Mouse (Mus musculus) hindbrain, embryonic 13.5 days (tissue): ENCODE results near the gene Casc4. TPM values are rescaled to one million over a fixed set of nuclear protein-coding genes. Genes with fewer than 3 reads are reported as not detected.
"Not testable (repeated sequence)": the region's sequence is repeated elsewhere in the genome, so short reads cannot be mapped to it uniquely, and the experiment has no call there.

ENCODE experiments used
- ATAC-seq: fragments of 200-750 bp; cut with Nextera tagmentation; 2 replicates; pipeline ENCODE4 v1.8.0; 2017; ENCODE audit warnings: moderate TSS enrichment; ENCODE audit not compliant: low FRiP score
- H3K27ac ChIP-seq: fragments of 300-500 bp; sonication (generic); 2 replicates; pipeline ENCODE4 v1.5.1; 2015; ENCODE audit warnings: inconsistent platforms, mild to moderate bottlenecking, moderate library complexity
- H3K27me3 ChIP-seq: fragments of 300-500 bp; sonication (generic); 2 replicates; pipeline ENCODE4 v1.6.1; 2015; ENCODE audit warnings: mild to moderate bottlenecking, inconsistent platforms
- H3K36me3 ChIP-seq: fragments of 300-500 bp; sonication (generic); 2 replicates; pipeline ENCODE4 v1.6.1; 2015; ENCODE audit warnings: mild to moderate bottlenecking, inconsistent platforms
- H3K4me1 ChIP-seq: fragments of 300-500 bp; sonication (generic); replicated peaks from 2 replicates; pipeline ENCODE4 v1.6.1; 2015; ENCODE audit warnings: inconsistent platforms
- H3K4me2 ChIP-seq: fragments of 300-500 bp; sonication (generic); 2 replicates; pipeline ENCODE4 v1.6.1; 2015; ENCODE audit warnings: inconsistent platforms, mild to moderate bottlenecking, moderate library complexity
- H3K4me3 ChIP-seq: fragments of 300-500 bp; sonication (generic); 2 replicates; pipeline ENCODE4 v1.5.1; 2015; ENCODE audit warnings: mild to moderate bottlenecking, inconsistent platforms
- H3K9ac ChIP-seq: fragments of 300-500 bp; sonication (generic); 2 replicates; pipeline ENCODE4 v1.6.1; 2015; ENCODE audit warnings: mild to moderate bottlenecking, inconsistent platforms
- H3K9me3 ChIP-seq: fragments of 300-500 bp; sonication (generic); 2 replicates; pipeline ENCODE4 v1.6.1; 2016; ENCODE audit warnings: inconsistent platforms
- WGBS: fragments of 180-500 bp; shearing (Covaris S2); methylation state at CpG from one replicate; pipeline ENCODE4 v1.1.7; 2015; 5-methylcytosine and 5-hydroxymethylcytosine counted together
- polyA plus RNA-seq: library from polyadenylated mRNA; unstranded; fragments of >200 nt; fragmentation: Nextera tagmentation; extraction: Ambion mirVana; gene quantifications from 2 replicates; pipeline ENCODE4 v1.2.1, GENCODE M21; 2015

The Casc4 gene
- polyA plus RNA-seq, 1 experiment from 2014 or later = 33.6 TPM

DNA sequence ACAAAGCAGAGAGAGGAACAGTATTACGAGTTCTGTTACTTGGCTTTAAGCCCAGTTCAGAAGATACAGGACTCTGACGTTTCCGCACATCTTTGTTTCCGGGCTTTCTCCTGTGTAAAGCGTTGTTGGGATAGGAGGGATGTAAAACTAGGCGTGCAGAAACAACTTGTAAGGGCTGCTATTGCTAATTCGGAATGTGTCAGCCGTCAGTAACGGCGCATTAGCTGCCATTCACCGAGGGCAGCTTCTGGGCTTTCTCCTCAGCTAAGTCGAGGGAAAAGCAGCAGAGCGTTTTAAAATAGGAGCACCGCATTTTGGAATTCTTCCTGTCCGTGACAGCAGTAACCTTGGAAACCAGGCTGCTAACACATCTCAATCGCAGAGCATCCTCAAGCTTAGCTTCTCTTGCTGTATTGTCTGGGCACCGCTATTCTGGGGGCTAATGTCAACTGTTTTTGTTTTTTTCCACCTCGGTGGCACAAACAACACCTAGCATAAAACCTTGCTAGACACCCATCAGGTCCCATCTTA, 634 bp upstream of the Casc4 start:
- WGBS = 3% methylated on average over 18 of the region's 18 CpGs
- peak overlapping the region; percentile 93 for H3K27ac ChIP-seq
- no peaks in the 10 kb centered on the region for H3K9me3 ChIP-seq
- H3K9ac ChIP-seq = peak overlapping the region; percentile 96
- H3K4me3 ChIP-seq = peak overlapping the region; percentile 94
- peaks cover 5% of the 10 kb centered on the region; the same call in 1 of the 2 replicates for H3K36me3 ChIP-seq
- H3K4me1 ChIP-seq = peaks cover 28% of the 10 kb centered on the region
- peak; percentile 67 for ATAC-seq
- H3K4me2 ChIP-seq = peak overlapping the region; percentile 80
- peaks cover 12% of the 10 kb centered on the region for H3K27me3 ChIP-seq

DNA sequence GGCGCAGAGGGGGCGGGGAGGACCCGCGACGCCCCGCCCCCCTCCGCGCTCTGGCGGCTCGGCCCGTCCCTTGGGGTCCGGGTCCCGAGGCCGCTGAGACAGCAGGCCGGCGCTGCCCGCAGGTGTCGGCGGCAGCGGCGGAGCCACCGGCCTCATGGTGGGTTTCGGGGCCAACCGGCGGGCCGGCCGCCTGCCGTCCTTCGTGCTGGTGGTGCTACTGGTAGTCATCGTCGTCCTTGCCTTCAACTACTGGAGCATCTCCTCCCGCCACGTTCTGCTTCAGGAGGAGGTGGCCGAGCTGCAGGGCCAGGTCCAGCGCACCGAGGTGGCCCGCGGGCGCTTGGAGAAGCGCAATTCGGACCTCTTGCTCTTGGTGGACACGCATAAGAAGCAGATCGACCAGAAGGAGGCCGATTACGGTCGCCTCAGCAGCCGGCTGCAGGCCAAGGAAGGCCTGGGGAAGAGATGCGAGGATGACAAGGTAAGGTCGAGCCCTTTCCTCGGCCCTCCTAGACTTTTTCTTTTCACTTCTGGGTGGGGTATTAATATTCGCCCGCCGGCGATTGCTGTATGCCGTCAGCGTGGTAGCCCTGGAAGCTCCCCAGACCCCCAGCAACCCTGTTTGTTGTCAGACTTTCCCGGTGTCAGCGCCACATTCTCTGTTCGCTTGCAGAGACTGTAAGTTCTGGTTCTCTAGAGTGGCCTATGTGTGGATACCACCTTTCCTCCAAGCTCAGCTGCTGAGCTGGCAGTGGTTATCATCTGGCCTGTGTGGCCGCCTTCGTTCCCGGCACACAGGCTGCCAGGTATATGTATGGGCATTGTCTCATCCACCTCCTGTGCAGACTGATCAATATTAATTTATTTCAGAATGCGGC, 520 bp downstream of the Casc4 start:
- H3K4me2 ChIP-seq = peak overlapping the region; percentile 80
- H3K27ac ChIP-seq = peak overlapping the region; percentile 93
- under 1% methylated on average over 58 of the region's 63 CpGs for WGBS
- H3K4me3 ChIP-seq = peak overlapping the region; percentile 94
- H3K27me3 ChIP-seq = peaks cover 6% of the 10 kb centered on the region
- peaks cover 32% of the 10 kb centered on the region for H3K4me1 ChIP-seq
- no peaks in the 10 kb centered on the region for H3K9me3 ChIP-seq
- ATAC-seq = peak; percentile 83
- peaks cover 5% of the 10 kb centered on the region; the same call in 1 of the 2 replicates for H3K36me3 ChIP-seq
- H3K9ac ChIP-seq = peak overlapping the region; percentile 96

DNA sequence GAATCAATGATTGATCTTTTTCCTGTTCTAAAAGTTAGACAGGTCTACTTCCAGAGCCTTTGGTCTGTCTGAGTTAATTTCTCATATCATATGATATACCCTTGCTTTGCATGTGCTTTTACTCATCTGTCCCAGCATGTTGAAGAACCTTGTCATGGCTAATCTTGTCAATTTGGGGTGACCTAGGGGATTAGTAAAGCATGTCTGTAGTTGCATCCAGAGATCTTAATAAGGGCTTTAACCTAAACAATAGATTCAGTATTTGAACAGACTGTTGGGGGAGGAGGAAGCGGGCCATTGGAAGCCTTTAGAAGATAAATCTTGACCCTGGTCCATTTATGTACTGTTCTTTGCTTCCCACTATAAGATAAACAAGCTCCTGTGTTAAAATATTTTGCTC, 12.7 kb downstream of the Casc4 start:
- no peak overlapping the region for H3K9ac ChIP-seq
- no peak overlapping the region for H3K27ac ChIP-seq
- no peaks in the 10 kb centered on the region for H3K36me3 ChIP-seq
- no peaks in the 10 kb centered on the region for H3K9me3 ChIP-seq
- H3K27me3 ChIP-seq = no peaks in the 10 kb centered on the region
- H3K4me1 ChIP-seq = no peaks in the 10 kb centered on the region
- H3K4me3 ChIP-seq = no peak overlapping the region
- 90% methylated on average over 1 of the region's 1 CpGs for WGBS
- ATAC-seq = no peak
- H3K4me2 ChIP-seq = no peak overlapping the region

DNA sequence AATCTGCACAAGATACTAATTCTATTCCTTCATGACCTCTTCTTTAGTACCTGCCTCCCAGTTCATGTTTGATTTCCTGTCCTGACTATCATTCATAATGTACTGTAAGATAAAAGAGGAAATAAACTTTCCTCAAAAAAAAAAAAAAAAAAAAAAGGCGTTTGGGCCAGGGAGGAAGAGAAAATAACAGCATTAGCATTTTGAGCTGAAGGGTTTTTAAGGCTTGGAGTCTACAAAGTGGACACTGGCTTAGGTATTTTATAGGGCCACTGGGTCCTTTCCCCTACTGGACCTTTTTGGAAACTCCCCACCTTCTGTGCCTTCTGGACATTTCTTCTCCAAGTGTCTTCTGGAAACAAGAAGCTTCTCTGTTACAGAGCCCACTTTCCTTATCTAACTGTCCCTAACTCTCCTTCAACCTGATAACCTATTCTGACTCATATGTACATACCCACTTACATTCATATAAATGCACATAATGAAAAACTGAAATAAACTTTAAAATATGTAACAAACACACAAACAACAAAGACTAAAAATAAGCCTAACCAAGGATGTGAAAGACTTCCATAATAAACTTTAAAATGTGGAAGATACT, 18.8 kb downstream of the Casc4 start:
- H3K27me3 ChIP-seq = no peaks in the 10 kb centered on the region
- ATAC-seq = no peak
- 0 out of 2 replicates have a peak, but pooled peaks cover 4% of the 10 kb centered on the region for H3K36me3 ChIP-seq
- no peak overlapping the region for H3K9ac ChIP-seq
- H3K27ac ChIP-seq = no peak overlapping the region
- H3K4me1 ChIP-seq = peaks cover 4% of the 10 kb centered on the region; the same call in 1 of the 2 replicates
- H3K9me3 ChIP-seq = no peaks in the 10 kb centered on the region
- no peak overlapping the region for H3K4me3 ChIP-seq
- no peak overlapping the region for H3K4me2 ChIP-seq
- 83% methylated on average over 1 of the region's 1 CpGs for WGBS

DNA sequence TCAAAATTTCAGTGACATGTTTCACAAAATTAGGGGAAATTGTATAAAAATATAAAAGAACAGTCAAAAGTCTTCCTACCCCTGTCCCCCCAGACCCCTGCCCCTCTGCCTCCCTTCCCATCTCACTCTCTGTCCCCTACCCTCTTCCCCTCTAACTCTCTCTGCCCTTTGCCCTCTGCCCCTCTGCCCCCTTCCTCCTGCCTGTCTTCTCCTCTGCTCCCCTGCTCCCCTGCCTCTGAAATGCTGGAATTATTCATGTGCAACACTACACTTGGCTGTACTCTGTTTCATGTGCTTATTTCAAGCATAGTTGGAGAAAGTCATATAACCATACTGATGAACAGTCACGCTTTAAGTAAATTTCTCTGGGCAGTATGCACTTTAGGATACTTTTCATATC, 19.6 kb downstream of the Casc4 start:
- 100% methylated on average over 1 of the region's 1 CpGs for WGBS
- no peak for ATAC-seq
- Histone ChIP-seq H3K9me3 (no peaks in the 10 kb centered on the region), H3K27ac (no peak overlapping the region), H3K4me2 (no peak overlapping the region), H3K36me3 (0 out of 2 replicates have a peak, but pooled peaks cover 4% of the 10 kb centered on the region), H3K27me3 (no peaks in the 10 kb centered on the region), H3K9ac (no peak overlapping the region), H3K4me3 (no peak overlapping the region), H3K4me1 (peaks cover 8% of the 10 kb centered on the region)

DNA sequence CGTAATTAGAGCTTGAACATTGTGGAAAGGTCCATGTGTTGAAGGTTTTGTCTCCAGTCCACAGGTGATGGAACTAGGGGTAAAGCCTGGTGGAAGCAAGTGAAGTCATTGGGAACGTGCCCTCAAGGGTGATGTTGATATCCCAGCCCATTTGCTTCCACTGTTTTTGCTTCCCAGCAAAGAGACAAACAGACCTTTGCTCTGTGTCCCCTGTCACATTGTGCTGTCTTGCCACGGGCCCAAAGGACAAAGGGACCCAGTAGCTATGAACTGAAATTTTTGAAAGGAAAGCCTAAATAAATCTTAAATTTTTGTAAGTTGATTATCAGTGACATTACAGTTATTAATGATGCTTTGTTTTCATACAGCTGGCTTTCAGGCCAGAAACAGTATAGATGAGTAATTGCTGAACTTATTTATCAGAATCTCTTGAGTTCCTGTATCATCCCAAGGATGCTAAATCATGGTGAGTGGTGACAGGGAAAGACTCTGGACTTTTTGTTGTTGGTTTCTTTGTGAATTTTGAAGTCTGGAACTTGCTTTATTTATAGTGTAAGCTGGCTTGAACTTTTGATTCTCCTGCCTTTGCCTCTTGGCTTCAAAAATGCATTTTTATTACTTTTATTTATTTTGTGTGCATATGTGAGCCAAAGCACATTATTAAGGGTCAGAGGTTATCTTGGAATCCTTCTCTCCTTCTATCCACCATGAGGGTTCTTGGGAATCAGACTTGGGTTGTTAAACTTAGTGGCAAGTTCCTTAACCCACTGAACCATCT, 22.1 kb downstream of the Casc4 start:
- Histone ChIP-seq H3K4me2 (no peak overlapping the region), H3K27me3 (no peaks in the 10 kb centered on the region), H3K4me1 (peaks cover 9% of the 10 kb centered on the region), H3K9ac (no peak overlapping the region), H3K4me3 (no peak overlapping the region), H3K27ac (no peak overlapping the region), H3K36me3 (0 out of 2 replicates have a peak, but pooled peaks cover 4% of the 10 kb centered on the region), H3K9me3 (no peaks in the 10 kb centered on the region)
- WGBS = 88% methylated on average over 3 of the region's 3 CpGs
- no peak for ATAC-seq

DNA sequence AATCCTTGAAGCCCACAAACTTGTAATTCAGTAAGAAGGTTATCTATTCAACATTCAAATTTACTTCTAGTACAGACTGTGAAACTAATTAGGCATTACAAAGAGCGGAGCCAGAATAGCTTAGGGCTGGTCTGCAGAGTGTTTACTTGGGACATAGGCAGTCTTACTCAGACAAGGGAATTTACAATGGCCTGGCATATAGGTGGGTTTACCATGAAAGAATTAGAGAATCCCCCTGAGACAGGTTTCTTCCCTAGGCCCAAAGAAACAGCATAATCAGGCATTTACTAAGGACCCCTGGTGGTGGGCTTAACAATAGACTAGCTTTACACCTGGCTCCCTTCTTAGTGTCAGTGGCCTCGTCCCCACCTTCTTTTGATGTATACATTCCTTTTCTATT, 28.5 kb downstream of the Casc4 start:
- H3K9ac ChIP-seq = no peak overlapping the region
- WGBS = 82% methylated on average over 2 of the region's 2 CpGs
- no peaks in the 10 kb centered on the region for H3K9me3 ChIP-seq
- ATAC-seq = no peak
- no peak overlapping the region for H3K27ac ChIP-seq
- no peak overlapping the region for H3K4me2 ChIP-seq
- peaks cover 3% of the 10 kb centered on the region; the same call in 1 of the 2 replicates for H3K36me3 ChIP-seq
- no peaks in the 10 kb centered on the region for H3K27me3 ChIP-seq
- peaks cover 9% of the 10 kb centered on the region for H3K4me1 ChIP-seq
- no peak overlapping the region for H3K4me3 ChIP-seq

DNA sequence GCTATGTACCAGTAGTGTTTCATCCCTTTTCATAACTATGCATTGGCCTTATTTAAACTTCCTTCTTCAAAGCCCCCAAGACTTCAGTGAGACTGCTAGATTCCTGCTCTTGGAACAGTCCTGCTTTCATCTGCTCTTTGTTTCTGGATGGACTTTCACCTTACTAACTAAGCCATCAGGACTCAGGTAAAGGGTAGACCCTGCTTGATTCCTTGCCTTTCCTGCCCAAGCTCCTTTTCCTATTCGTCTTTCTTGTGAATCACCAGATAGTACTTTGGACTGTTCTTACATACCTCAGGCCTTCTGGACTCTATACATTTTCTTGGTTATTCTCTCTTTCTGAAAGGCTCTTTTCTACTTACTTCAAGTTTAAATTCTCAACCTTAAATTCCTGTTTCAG, 30.1 kb downstream of the Casc4 start:
- Histone ChIP-seq H3K27me3 (no peaks in the 10 kb centered on the region), H3K27ac (no peak overlapping the region), H3K4me1 (no peaks in the 10 kb centered on the region), H3K36me3 (peaks cover 8% of the 10 kb centered on the region), H3K9ac (no peak overlapping the region), H3K4me2 (no peak overlapping the region), H3K4me3 (no peak overlapping the region), H3K9me3 (no peaks in the 10 kb centered on the region)
- ATAC-seq = no peak
- 95% methylated on average over 1 of the region's 1 CpGs for WGBS

DNA sequence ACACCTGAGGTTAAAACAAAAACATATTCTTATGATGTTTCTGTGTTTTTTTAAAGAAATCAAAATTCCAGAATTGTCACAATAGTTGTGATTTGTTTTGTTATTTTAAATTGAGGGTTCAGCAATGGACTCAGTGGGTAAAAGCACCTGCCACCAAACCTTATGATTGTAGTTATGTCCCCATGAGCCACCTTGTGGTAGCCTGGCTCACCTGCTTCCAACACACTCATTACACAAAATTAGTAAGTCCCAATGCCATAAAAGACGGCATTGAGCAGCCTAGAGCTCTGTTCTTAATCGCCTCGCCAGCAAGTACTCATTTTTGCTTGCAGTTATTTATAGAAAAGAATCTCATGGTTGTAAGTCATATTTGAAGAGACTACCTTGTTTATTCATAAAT, 43.2 kb downstream of the Casc4 start:
- peaks cover 53% of the 10 kb centered on the region for H3K36me3 ChIP-seq
- H3K9me3 ChIP-seq = no peaks in the 10 kb centered on the region
- 91% methylated on average over 3 of the region's 3 CpGs for WGBS
- H3K9ac ChIP-seq = no peak overlapping the region
- H3K4me3 ChIP-seq = no peak overlapping the region
- H3K4me1 ChIP-seq = no peaks in the 10 kb centered on the region
- H3K27me3 ChIP-seq = no peaks in the 10 kb centered on the region
- ATAC-seq = no peak
- no peak overlapping the region for H3K4me2 ChIP-seq
- no peak overlapping the region for H3K27ac ChIP-seq

DNA sequence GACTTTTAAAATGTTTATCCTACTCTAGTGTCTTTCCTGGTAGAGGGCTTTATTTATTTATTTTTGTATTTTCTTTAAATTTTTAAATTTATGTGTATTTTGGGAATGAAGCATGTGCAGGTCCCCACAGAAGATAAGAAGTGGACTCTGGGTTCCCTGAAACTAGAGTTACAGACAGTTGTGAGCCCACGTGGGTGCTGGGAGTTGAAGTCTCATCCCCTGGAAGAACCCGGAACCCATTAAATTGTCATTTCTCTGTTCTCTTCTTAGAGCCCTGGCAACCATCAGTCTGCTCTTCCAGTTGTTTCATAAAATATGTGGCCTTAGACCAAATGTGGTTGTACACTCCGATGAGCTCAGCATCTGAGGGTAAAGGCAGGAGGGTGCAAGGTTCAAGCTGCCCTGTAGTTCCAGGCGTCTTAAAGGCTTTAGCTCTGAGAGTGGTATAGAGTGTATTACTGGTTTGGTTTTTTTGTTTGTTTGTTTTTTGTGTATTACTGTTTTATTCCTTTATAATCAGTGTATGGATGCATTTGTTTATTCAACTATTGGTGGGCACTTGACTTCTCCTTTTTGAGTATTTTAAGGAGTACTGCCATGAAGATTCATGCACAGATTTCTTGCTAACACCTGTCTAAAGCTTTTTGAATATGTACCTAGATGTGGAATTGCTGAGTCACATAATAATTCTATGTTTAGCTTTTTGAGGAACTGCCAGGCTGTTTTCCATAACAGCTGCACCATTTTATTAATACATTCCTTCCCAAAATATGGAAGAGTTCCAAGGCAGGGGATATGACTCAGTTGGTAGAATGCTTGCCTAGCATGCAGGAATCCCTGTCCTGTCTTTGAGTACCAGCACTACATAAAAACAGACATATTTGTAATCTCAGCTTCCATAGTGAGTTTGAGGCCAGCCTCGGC, 49.5 kb downstream of the Casc4 start:
- Histone ChIP-seq H3K4me3 (no peak overlapping the region), H3K9me3 (no peaks in the 10 kb centered on the region), H3K36me3 (peaks cover 34% of the 10 kb centered on the region), H3K4me1 (no peaks in the 10 kb centered on the region), H3K4me2 (no peak overlapping the region), H3K27me3 (no peaks in the 10 kb centered on the region), H3K27ac (no peak overlapping the region), H3K9ac (no peak overlapping the region)
- ATAC-seq = no peak
- 93% methylated on average over 5 of the region's 5 CpGs for WGBS

DNA sequence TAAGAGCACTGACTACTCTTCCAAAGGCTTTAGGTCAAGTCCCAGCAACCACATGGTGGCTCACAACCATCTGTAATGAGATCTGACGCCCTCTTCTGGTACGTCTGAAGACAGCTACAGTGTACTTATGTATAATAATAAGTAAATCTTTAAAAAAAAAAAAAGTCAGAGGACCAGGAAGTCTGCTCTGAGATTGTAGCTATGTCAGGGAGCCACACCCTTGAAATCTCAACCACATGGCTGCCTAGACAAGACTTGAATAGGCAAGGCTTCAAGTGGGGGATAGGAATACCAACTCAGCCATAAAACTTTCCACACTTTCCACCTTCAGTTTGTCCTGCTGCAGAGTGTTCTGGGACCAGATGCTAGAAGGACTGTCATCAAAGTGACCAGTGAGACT, 70.9 kb downstream of the Casc4 start:
- WGBS = 80% methylated on average over 2 of the region's 2 CpGs
- H3K4me1 ChIP-seq, H3K27me3 ChIP-seq, H3K9ac ChIP-seq, H3K4me2 ChIP-seq, ATAC-seq, H3K4me3 ChIP-seq, H3K27ac ChIP-seq, H3K9me3 ChIP-seq: not testable (repeated sequence)
- peaks cover 21% of the 10 kb centered on the region for H3K36me3 ChIP-seq
